Mouse (Mus musculus) hematopoietic stem cell, adult 5-6 weeks (primary cell): ENCODE measurements around the gene Cnksr3. TPM values are rescaled to one million over a fixed set of nuclear protein-coding genes. Genes with fewer than 3 reads are reported as not detected.
A peak's percentile ranks its signal among the peaks of the same experiment; 100 is the strongest.

ENCODE experiments used
- ATAC-seq, 2 experiments: fragments of 125-278 bp in 1 of 2; replicated peaks in 1 of 2; 2 replicates each; pipeline ENCODE4 v1.8.0; 2016 to 2017; ENCODE audit warnings: inconsistent platforms in 2 of 2, mild to moderate bottlenecking in 2 of 2, moderate number of reproducible peaks in 2 of 2, low read depth in 1 of 2, moderate TSS enrichment in 1 of 2; ENCODE audit not compliant: low FRiP score in 2 of 2, poor library complexity in 2 of 2, severe bottlenecking in 2 of 2, insufficient read depth in 1 of 2, low TSS enrichment in 1 of 2
- total RNA-seq: library from RNA; stranded (forward); fragments of 172-1452, 232-1000 nt; gene quantifications from 2 replicates; pipeline ENCODE4 v1.2.3, GENCODE M21; 2017

Gene Cnksr3
- total RNA-seq, 1 experiment from 2014 or later = 17.8 TPM

DNA sequence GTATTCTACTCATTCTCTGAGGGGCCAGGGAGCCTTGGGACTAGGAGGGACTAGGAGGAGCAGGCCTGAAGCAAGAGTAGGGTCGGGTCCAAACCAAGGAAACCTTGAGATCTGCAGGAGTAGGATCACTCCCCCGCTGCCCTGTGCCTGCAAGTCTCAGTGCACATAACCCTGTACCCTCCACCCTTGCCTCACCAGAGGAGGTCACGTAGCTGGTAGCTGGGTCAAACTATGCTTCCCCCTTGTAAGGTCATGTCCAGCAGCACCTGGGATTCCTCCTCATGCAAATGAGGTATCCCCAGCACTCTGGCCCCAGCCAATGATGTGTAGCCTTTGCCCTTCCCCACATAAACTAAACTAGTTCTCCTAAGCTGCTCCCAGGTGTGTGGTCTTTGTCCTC, 41.6 kb downstream of the Cnksr3 start:
- no peak for ATAC-seq

DNA sequence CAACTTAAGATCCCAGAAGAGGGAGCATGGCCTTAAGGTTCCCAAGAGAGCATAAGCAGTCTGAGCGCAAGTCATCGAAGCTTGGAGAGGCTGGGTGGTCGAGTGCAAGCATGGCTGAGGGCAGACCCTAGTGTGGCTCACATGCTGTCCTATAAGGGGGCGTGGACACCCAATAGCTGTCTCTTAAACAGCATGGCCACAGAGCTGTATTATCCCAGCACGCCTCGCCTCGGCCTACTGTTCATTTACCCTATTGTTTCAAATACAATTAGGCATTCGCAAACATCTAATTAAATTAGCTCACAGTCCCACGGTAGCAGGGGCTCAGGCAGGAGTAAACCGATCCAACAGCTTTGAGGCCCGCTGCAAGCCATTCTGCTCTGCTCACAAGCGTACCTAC, 49.0 kb downstream of the Cnksr3 start:
- ATAC-seq = no peak

DNA sequence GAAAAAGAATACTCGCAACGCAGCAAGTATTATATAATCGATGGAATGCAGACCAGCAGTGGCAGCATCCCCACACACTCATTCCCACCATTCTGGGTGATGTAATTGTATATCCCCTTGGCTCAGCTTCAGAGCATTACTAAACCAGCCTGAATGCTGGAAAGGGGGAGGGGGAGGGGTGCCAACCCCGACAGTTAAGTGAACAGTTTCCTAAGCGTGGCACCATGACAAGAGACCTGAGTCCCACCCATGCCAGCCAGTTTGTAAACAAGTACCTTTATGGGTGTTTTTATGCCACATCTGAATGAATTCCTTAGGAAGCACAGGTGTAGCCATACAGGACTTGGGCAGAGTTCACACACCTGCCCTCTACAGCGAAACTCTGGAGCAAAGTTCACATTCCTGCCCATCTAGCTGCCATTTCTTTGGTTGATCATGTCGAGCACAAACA, 53.0 kb downstream of the Cnksr3 start:
- ATAC-seq = no peak

GRCm38 (mm10) chr10:7158285-7159060, 53.6 kb downstream of the Cnksr3 start:
- ATAC-seq = peak; percentile 34 to 62

- ATAC-seq = no peak
These were observed 57.2 kb downstream of the Cnksr3 start for GRCm38 (mm10) chr10:7154877-7155276.

DNA sequence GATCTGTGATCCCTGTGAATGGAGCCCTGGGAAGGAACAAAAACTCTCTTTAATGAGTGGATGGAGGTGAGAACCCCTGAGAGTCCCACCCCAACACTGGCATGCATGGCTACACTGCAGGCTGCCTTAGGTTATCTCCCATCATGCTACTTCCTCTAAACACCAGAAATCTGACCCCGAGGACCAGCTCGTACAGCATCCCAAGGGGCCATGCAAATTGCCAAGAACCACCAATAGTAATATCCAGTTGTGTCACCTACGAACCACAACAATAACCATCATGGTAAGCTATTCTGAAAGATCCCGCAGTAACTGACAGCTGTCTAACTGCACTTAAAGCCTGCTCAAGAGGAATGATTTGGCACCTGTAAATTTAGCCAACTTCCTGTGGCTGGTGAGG, 59.1 kb downstream of the Cnksr3 start:
- ATAC-seq = no peak

GRCm38 (mm10) chr10:7149671-7150595, 62.1 kb downstream of the Cnksr3 start:
- no peak for ATAC-seq

DNA sequence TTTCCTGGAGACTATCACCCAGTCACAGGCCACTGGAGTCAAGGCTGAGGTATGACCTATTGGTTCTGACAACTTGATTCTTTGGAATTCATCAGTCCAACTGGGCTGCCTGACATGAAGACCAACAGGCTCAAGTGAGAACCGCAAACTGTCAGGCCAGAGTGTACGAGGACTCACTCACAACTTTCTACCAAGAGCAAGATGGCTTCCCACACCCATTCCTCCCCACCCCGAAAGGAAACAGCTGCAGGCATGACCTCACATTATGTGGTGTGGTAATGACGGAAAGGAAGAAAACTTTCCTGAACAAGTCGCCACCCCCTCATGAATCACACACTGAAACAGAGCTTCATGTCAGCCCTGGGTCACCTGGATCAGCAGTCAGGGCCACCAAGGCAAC, 66.4 kb downstream of the Cnksr3 start:
- peak; percentile 13 to 44; a peak in 2 of 4 replicates for ATAC-seq

DNA sequence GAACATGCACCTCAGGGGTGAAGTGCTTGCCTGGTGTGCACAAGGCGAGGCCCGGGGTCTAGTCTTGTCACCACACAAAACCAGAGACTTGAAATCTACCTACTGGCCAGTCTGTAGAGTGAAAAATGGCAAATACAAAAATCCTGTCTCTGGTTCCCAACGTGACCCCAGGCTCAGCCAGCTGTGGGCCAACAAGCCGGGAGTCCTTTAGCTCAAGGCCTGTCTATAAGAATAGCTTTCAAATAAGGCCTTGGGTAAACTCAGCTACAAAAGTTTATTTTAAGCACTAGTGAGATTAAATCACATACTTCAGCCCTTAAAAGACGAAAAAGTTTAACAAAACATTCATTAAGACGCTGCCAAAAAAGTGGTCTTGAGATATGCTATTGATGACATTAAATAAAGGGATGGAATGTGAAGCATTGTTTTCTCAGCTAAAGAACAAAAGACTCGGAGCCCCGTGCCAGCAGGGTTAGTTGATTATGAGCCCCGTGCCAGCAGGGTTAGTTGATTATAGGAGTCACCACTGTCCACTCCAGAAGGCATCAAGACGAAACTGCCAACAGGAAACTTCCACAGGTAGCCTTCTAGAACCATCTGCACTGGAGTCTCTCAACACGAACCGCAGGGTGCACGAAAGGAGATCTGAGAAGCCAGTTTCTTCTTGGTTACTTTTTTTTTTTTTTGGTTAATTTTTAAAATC, 67.8 kb downstream of the Cnksr3 start:
- no peak for ATAC-seq

DNA sequence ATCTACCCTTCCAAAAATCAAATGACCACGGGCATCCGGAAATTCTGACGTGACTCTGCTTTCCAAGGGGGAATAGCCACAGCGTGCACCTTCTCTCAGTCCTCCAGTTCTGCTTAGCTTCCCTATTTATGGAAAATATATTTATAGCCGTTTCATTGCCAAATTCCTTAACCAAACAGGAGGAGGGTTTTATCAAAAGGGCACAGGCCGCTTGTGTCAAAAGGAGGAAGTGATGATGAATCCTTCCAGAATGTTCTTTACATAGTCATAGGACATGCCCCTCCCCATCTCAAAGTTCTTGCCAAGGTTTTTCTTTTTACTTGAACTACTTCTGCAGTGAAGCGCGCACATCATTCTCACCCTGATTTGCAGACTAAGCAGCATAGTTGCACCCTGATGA, 69.8 kb downstream of the Cnksr3 start:
- ATAC-seq = no peak

DNA sequence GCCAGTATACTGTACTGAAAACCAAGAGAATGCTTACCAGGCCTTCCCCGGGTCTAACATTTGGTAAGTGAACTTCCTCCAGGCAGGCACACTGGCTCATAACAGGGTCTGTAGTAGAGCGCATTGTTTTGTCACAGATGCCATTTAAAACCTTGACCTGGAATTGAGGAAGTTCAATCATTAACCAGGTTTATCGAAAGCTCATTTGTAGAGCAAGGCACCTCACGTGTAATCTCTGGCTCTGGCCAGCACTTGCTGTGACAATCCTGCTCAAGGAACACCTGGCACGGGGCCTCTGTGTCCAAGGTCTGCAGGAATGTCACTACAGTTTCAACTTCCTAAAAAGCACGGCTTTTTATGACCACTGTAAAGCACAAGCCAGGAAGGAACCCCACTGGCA, 71.8 kb downstream of the Cnksr3 start:
- ATAC-seq = peak; percentile 25 to 30; a peak in 1 of 4 replicates

GRCm38 (mm10) chr10:7138049-7138448, 74.0 kb downstream of the Cnksr3 start:
- no peak for ATAC-seq

GRCm38 (mm10) chr10:7135751-7136150, 76.3 kb downstream of the Cnksr3 start:
- no peak for ATAC-seq

DNA sequence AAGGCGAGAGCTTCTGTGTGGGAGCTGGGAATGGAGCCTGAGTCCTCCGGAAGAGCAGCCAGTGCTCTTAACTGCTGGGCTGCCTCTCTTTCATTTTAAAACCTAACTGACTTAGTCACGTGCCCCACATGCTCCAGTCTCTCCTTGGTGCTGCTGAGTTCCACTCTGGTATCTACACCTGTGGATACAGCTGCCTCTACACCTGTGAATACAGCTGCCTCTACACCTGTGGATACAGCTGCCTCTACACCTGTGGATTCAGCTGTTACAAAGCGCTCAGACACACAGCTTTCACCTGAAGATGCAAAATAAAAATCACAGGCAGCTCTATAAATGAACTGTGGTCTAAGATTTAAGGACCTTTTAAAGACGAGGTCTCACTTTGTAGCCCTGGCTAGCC, 79.0 kb downstream of the Cnksr3 start:
- ATAC-seq = no peak

- ATAC-seq = no peak
These were observed 80.6 kb downstream of the Cnksr3 start for GRCm38 (mm10) chr10:7131441-7131840.

GRCm38 (mm10) chr10:7127828-7128227, 84.2 kb downstream of the Cnksr3 start:
- ATAC-seq = no peak

- ATAC-seq = no peak
These were observed 85.2 kb downstream of the Cnksr3 start for GRCm38 (mm10) chr10:7126882-7127281.

DNA sequence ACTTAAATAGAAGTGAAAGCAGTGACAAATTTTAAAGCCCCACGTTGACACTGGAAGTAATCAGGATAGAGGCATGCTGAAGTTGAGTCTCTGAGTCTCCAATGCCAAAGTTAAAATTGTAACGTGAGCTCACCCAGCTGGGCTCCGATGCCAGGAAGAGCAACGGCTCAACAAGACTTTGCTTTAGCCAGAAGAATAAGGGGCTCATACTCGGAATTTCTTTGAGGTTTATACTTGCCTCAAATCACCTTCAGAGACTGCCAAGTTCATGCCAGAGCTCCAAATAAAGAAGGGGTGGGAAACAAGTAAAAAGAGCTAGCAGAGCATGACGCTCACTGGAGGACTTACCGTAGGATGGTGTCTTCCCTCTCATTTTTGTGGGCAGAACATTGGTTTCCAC, 85.8 kb downstream of the Cnksr3 start:
- ATAC-seq = no peak
